Mouse (Mus musculus) MEL (cell line): ENCODE results near the gene Syn2.

Experiments used
- CTCF ChIP-seq, 3 experiments: IDR thresholded peaks in 2 of 3; conservative IDR thresholded peaks in 1 of 3; 2 replicates each; pipeline ENCODE4 v1.5.1; 2011 to 2012; ENCODE audit warnings: low read length in 3 of 3, low read depth in 2 of 3, mild to moderate bottlenecking in 2 of 3, improper control_type of control experiment in 1 of 3, inconsistent platforms in 1 of 3, mixed read lengths in 1 of 3, moderate library complexity in 1 of 3; ENCODE audit not compliant: control insufficient read depth in 1 of 3, insufficient read depth in 1 of 3, poor library complexity in 1 of 3, severe bottlenecking in 1 of 3
- MAX ChIP-seq: IDR thresholded peaks from 2 replicates; pipeline ENCODE4 v1.6.1; 2011; ENCODE audit warnings: low read length, improper control_type of control experiment
- ZMIZ1 ChIP-seq: IDR thresholded peaks from 2 replicates; pipeline ENCODE4 v1.6.1; 2012; ENCODE audit warnings: low read depth, mild to moderate bottlenecking, inconsistent platforms, low read length, improper control_type of control experiment, moderate library complexity

- TF ChIP-seq ZMIZ1: no peak
- TF ChIP-seq MAX: no peak
- TF ChIP-seq CTCF (IDR thresholded peaks at IDR 0.05 in 2 of 3, conservative IDR thresholded peaks at IDR 0.05 in 1 of 3; ENCODE audit: control insufficient read depth in 1 of 3, insufficient read depth in 1 of 3, low read depth in 2 of 3, low read length in 3 of 3, poor library complexity in 1 of 3, severe bottlenecking in 1 of 3): no peak
Measured at GRCm38 (mm10) chr6:115102542-115102941, 32.2 kb upstream of the Syn2 start.
